Mouse (Mus musculus): ENCODE results near the gene Trub2.

DNA sequence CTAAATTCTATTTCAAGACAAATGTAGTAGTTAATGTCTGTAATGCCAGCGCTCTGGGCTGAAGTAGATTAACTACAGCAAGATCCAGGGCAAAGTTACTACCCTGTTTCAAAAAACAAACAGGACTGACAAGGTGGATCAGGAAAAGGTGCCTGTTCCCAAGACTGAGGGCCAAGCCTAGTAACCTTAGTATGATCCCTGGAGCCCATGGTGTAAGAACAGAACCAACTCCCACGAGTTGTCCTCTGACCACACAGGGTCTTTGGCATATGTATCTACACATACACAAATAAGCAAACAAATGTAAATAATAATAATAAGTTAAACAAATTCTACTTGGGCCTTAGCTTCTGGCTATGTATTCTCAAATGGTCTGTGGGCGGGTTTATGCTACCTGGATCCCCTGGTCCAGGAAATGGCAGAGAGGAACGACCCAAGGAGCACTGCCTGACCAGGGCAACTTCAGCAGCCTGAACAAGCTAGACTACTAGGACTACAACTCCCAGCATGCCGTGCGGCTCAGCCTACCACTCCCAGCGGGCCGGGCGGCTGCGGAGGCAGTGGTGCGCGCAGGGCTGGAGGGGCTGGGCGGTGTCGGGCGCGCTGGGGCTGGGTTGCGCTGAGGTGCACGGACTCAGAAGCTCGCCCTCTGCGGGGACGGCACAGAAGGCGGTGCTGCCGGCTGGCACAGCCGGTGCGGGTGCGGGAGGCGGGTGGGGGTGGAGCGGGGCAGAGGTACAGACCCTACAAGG is 13.9 kb upstream of the Trub2 start, which contains the start of gene Slc27a4:
- TF ChIP-seq CTCF (IDR thresholded peaks at IDR 0.05; ENCODE audit: low read depth, low read length) (no peak), GATA2 (IDR thresholded peaks at IDR 0.05; ENCODE audit: borderline replicate concordance, low read depth, low read length) (no peak), GATA1 (IDR thresholded peaks at IDR 0.05; ENCODE audit: borderline replicate concordance, low read length) (no peak)
